Mouse (Mus musculus): ENCODE measurements around the gene Ifitm5.

DNA sequence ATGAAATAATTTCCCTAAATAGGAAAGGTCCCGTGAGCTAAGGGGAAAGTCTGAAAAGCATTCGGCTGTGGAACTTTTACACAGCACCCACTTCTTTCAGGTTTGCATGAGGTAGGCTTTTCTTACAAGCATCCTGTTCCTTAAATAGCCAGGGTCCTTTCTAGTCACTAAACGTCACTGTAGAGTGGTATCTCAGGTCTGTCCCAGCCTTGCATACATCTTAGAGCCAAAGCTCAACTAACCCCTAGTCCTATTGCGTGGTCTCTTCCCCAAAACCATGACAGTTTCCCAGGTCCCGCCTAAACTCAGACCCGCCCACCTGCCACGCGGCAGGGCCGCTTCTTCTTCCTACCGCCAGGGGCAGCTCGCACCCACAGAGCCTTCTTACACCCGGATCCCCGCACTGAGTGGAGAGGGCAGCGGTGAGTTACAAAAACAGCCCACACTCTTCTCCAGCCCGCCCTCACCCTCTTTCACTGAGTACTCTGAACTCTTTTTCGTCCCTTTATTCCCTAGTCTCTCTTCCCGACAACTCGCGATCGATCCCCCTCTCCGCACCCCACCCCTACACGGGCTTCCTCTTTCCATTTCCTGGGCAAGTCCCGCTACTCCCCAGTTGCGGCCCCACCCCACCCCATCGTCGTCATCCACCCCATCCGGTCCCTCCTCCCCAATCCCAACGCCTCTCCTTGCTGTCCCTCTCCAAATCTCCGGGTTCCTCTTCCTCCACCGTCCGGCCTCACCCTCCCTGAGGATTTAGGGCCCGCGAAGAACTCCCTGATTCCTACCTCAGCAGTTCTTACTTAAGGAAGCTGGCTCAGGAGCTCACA, 8.7 kb downstream of the Ifitm5 start, which contains the start of gene Pgghg:
- peak; percentile 34 for TF ChIP-seq EP300 (optimal IDR thresholded peaks at IDR 0.05)
- TF ChIP-seq CTCF (IDR thresholded peaks at IDR 0.05; ENCODE audit: low read depth), result peak; percentile 94

Measured in stomach, postnatal 0 days (tissue).